Mouse (Mus musculus): ENCODE measurements around the gene Cbfa2t2. TPM values are rescaled to one million over a fixed set of nuclear protein-coding genes. Genes with fewer than 3 reads are reported as not detected.

Cbfa2t2 gene
- polyA plus RNA-seq, 1 experiment from 2014 or later: 8.4 TPM

DNA sequence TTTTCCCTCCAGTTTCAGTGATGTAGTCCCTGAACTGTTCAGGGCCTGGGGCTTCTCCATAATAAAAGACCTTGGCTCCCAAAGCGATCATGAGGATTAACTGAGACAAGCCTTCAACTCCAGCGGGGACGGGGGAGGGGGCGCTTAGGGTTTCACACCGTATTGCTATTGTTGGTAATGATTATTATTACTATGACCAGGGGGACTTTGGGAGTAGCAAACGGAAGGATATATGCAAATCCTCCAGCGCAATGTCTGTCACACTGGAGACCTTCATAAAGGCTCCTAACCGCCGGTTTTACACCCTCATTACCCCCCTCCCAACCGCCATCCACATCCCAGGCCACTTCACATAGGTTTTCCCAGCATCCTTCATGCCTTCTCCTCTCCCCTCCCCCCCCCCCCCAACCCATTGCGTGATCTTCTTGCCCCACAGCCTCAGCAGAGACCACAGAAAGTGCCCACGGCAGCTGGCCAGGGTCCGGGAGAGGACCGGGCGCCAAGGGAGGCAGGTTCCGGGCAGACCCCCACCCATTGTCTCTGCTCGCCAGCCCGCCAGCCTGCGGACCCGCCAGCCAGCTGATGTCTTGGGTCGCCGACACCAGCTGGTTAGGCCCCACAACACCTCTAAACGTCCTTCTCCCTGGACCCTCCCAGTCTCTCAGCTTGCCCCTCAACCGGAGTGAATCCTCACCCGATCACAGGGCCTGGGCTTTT, 9.9 kb upstream of the Cbfa2t2 start:
- 17% methylated on average over 25 of the region's 25 CpGs for WGBS (ENCODE audit: insufficient replicate concordance)
- peaks cover 2% of the 10 kb centered on the region for H3K4me1 ChIP-seq (replicated peaks)
- H3K36me3 ChIP-seq: no peaks in the 10 kb centered on the region
- ATAC-seq (ENCODE audit: low read depth) (no peak), DNase-seq (no peak)
- peak overlapping the region; percentile 30 for H3K4me3 ChIP-seq (replicated peaks)
- peak overlapping the region; percentile 53 for H3K4me2 ChIP-seq
- peaks cover 28% of the 10 kb centered on the region for H3K27me3 ChIP-seq
- no peak overlapping the region for H3K9ac ChIP-seq
- no peaks in the 10 kb centered on the region for H3K9me3 ChIP-seq (replicated peaks)
- no peak overlapping the region for H3K27ac ChIP-seq

DNA sequence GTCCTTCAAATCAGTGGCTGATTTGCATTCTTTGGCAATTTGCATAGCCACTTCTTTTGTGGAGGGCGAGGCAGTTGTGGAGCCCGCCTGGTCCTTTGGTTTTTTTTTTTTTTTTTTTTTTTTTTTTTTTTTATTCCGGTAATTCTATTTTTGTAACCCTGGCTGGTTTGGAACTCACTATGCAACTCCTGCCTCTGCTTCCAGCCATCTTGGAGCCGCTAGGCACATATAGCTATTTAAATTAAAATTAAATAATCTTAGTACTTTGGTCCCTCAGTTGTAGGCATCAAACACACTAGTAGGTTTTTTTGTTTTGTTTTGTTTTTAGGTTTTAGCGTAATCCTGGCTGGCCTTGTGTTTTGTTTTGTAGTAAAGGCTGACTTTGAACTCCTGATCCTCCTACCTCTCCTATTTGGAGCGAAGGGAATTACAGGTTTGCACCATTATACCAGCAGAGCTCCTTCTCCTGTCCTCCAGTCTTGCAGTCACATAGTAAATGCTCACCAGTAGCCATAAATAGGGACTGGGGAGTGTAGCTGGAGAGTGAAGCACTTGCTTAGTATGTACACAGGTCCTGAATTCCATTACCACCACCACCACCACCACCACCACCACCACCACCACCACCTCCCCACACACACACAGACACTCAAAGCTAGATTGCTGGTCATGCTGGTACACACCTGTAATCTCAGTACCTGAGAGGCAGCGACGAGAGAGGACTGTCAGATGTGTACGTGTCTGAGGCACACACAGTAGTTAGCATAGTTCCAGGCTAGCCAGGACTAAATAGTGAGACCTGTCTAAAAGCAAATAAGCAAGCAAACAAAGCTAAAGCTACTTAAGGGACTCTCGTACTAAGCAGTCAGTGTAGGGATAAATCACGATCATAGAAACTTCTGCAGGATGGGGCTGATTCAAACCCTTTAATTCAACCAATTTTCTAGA, 9.1 kb upstream of the Cbfa2t2 start:
- peak overlapping the region; percentile 30 for H3K4me3 ChIP-seq (replicated peaks)
- no peak overlapping the region for H3K27ac ChIP-seq
- no peaks in the 10 kb centered on the region for H3K36me3 ChIP-seq
- H3K4me1 ChIP-seq (replicated peaks): peaks cover 6% of the 10 kb centered on the region
- ATAC-seq (ENCODE audit: low read depth) (no peak), DNase-seq (no peak)
- peak overlapping the region; percentile 53 for H3K4me2 ChIP-seq
- 57% methylated on average over 11 of the region's 11 CpGs for WGBS (ENCODE audit: insufficient replicate concordance)
- no peak overlapping the region for H3K9ac ChIP-seq
- peaks cover 28% of the 10 kb centered on the region for H3K27me3 ChIP-seq
- H3K9me3 ChIP-seq (replicated peaks): no peaks in the 10 kb centered on the region

DNA sequence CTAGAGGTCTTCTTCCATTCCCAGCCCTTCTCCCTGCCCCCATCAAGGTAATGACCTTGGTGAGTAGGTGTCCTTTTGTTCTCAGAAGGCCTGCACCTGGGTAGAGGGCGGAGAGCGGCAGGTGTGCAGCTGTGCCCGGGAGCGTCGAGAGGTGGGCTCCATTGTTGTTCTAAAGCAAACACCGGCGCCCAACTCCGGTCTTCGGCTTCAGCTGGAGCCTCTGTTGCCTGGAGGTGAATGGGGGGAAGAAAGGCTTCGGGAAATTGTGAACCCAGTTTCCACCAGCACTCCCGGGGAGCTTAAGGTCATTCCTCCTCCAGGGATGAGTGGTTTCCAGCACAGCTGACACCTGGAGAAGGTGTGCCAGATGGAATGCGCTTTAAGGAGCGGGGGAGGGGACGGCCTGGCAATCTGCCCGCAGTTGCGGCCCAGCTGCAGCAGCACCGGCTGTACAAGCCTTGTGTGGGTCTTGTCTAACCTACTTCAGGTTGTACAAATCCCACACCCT, 8.4 kb upstream of the Cbfa2t2 start:
- Histone ChIP-seq H3K9me3 (replicated peaks) (no peaks in the 10 kb centered on the region), H3K27me3 (peaks cover 28% of the 10 kb centered on the region), H3K9ac (no peak overlapping the region), H3K4me1 (replicated peaks) (peaks cover 6% of the 10 kb centered on the region), H3K4me3 (replicated peaks) (no peak overlapping the region), H3K36me3 (no peaks in the 10 kb centered on the region), H3K27ac (no peak overlapping the region), H3K4me2 (peak overlapping the region; percentile 29)
- ATAC-seq (ENCODE audit: low read depth) (no peak), DNase-seq (no peak)
- 41% methylated on average over 17 of the region's 17 CpGs for WGBS (ENCODE audit: insufficient replicate concordance)

DNA sequence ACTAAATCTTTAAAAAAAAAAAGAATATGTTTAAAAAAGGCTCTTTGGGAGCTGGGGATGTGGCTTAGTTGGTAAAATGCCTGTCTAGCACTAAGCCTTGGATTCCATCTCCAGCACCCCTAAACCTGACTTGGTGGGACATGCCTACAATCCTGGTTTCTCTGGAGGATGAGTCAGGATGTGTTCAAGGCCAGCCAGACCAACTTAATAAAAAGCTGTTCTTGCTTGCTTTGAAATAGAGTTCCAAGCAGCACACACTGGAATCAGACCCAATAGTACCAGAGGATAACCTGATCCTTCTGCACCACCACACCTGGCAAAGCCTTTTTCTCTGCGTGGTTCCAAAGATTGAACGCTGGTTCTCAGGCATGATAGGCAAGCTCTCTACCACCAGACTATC, 5.7 kb upstream of the Cbfa2t2 start:
- Histone ChIP-seq H3K4me2 (no peak overlapping the region), H3K4me1 (replicated peaks) (peaks cover 15% of the 10 kb centered on the region), H3K36me3 (no peaks in the 10 kb centered on the region), H3K27ac (no peak overlapping the region), H3K27me3 (peaks cover 28% of the 10 kb centered on the region), H3K9ac (no peak overlapping the region), H3K9me3 (replicated peaks) (no peaks in the 10 kb centered on the region), H3K4me3 (replicated peaks) (no peak overlapping the region)
- 90% methylated on average over 2 of the region's 2 CpGs for WGBS (ENCODE audit: insufficient replicate concordance)
- no peak for ATAC-seq (ENCODE audit: low read depth)
- no peak for DNase-seq

DNA sequence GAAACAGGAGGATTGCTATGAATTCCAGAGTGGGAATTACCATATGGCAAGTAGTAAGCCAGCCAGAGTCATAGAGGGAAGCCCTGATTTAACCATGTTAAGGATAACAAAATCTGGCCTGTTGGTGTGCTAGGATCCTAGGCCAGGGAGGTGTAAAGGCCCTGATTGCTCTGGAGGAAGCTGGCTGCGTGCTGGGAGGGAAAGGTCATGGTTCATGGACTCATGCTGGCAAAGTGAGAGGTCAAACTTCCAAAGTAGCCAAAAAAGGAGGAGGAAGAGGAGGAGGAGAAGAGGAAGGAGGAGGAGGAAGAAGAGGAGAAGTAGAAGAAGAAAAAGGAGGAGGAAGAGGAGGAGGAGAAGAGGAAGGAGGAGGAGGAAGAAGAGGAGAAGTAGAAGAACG, 3.6 kb upstream of the Cbfa2t2 start:
- H3K4me3 ChIP-seq (replicated peaks): no peak overlapping the region
- no peak overlapping the region for H3K27ac ChIP-seq
- WGBS (ENCODE audit: insufficient replicate concordance): 41% methylated on average over 2 of the region's 2 CpGs
- no peaks in the 10 kb centered on the region for H3K36me3 ChIP-seq
- peaks cover 26% of the 10 kb centered on the region for H3K4me1 ChIP-seq (replicated peaks)
- peaks cover 10% of the 10 kb centered on the region for H3K27me3 ChIP-seq
- no peak overlapping the region for H3K4me2 ChIP-seq
- DNase-seq (no peak), ATAC-seq (ENCODE audit: low read depth) (no peak)
- no peak overlapping the region for H3K9ac ChIP-seq
- no peaks in the 10 kb centered on the region for H3K9me3 ChIP-seq (replicated peaks)

DNA sequence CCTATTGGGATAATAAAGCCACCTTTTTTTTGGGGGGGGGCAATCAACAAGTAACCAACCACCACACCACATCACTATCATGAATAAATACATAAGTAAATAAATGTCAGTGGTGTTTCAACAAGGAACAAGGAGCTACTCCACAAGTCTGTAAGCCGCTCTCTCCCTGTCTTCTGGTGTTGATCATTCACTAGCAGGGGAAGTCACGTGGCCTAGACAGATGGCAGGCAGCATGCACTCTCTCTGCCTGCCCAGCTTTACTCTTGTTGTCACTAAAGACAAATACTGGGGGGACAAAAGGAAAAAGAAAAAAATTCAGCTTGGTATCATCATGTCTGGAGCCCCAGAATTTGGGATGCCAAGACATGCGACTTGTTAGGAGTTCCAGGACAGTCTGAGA, 2.9 kb upstream of the Cbfa2t2 start:
- Histone ChIP-seq H3K9ac (no peak overlapping the region), H3K4me3 (replicated peaks) (no peak overlapping the region), H3K27ac (no peak overlapping the region), H3K27me3 (0 out of 2 replicates have a peak, but pooled peaks cover 3% of the 10 kb centered on the region), H3K4me1 (replicated peaks) (peaks cover 31% of the 10 kb centered on the region), H3K4me2 (no peak overlapping the region), H3K9me3 (replicated peaks) (no peaks in the 10 kb centered on the region), H3K36me3 (no peaks in the 10 kb centered on the region)
- ATAC-seq (ENCODE audit: low read depth) (no peak), DNase-seq (no peak)
- WGBS (ENCODE audit: insufficient replicate concordance): 72% methylated on average over 3 of the region's 3 CpGs

DNA sequence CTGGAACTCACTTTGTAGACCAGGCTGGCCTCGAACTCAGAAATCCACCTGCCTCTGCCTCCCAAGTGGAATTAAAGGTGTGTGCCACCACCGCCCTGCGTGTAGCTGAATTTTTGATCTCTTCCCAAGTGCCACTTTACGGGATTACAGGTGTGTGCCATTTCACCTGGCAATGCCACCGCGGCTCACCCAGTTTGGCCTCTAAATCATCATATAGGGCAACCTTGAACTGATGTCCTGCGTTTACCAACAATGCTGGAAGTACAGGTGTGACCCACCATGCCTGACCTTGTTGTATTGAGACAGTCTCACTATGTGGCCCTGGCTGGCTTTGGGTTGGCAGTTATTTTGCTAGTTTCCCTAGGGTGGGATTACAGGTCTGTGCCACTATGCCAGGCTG, 1.6 kb upstream of the Cbfa2t2 start:
- Histone ChIP-seq H3K27ac (no peak overlapping the region; the same call in 1 of the 2 replicates), H3K4me1 (replicated peaks) (peaks cover 41% of the 10 kb centered on the region), H3K9ac (no peak overlapping the region; the same call in 1 of the 2 replicates), H3K27me3 (no peaks in the 10 kb centered on the region), H3K36me3 (no peaks in the 10 kb centered on the region), H3K4me2 (no peak overlapping the region), H3K9me3 (replicated peaks) (no peaks in the 10 kb centered on the region), H3K4me3 (replicated peaks) (no peak overlapping the region)
- 78% methylated on average over 7 of the region's 7 CpGs for WGBS (ENCODE audit: insufficient replicate concordance)
- DNase-seq (no peak), ATAC-seq (ENCODE audit: low read depth) (no peak)

DNA sequence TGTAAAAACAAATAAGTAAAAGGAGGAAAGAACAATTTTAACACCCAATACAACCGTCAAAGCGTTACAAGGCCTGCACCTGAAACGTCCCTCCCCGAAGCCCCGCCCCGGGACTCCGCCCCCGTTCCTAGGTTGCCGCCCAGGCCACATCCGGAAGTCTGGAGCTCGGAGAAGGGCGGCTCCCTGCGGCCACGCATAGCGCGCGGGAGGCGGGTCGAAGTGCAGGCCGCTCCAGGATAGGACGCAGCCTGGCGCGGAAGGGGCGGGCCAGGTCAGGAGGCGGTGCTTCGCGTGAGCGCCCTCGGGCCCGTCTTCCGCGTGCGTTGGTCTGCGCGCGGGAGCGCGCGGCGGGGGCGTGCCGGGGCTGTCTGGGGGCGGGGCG, 214 bp upstream of the Cbfa2t2 start:
- Histone ChIP-seq H3K27me3 (no peaks in the 10 kb centered on the region), H3K4me1 (replicated peaks) (peaks cover 44% of the 10 kb centered on the region), H3K4me3 (replicated peaks) (peak overlapping the region; percentile 93), H3K9me3 (replicated peaks) (no peaks in the 10 kb centered on the region), H3K9ac (peak overlapping the region; percentile 42; the same call in 1 of the 2 replicates), H3K27ac (peak overlapping the region; percentile 88), H3K4me2 (peak overlapping the region; percentile 90), H3K36me3 (no peaks in the 10 kb centered on the region)
- whole genome bisulfite sequencing (ENCODE audit: insufficient replicate concordance): under 1% methylated on average over 36 of the region's 44 CpGs
- ATAC-seq (ENCODE audit: low read depth) (peak; percentile 99), DNase-seq (peak; percentile 98)

DNA sequence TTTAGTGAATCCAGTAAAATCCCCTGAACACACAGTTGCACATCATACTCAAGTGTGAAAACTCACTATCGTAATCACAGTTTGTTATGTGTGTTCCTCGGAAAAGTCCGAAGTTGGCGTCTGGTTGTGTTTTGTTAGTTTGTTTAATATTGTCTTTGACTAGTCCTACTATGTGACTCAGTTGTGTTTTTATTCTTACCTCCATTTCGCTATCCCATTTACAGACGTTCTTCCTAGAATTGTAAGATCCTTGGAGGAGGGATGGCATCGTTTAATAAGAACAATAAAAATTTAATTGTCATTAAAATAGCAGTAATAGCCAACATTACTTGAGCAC, 878 bp downstream of the Cbfa2t2 start:
- WGBS (ENCODE audit: insufficient replicate concordance): 14% methylated on average over 7 of the region's 7 CpGs
- no peaks in the 10 kb centered on the region for H3K27me3 ChIP-seq
- ATAC-seq (ENCODE audit: low read depth): no peak
- peaks cover 41% of the 10 kb centered on the region for H3K4me1 ChIP-seq (replicated peaks)
- H3K9me3 ChIP-seq (replicated peaks): no peaks in the 10 kb centered on the region
- peak overlapping the region; percentile 88 for H3K27ac ChIP-seq
- H3K9ac ChIP-seq: peak overlapping the region; percentile 98
- no peak for DNase-seq
- H3K4me2 ChIP-seq: peak overlapping the region; percentile 90
- H3K4me3 ChIP-seq (replicated peaks): peak overlapping the region; percentile 93
- H3K36me3 ChIP-seq: no peaks in the 10 kb centered on the region

DNA sequence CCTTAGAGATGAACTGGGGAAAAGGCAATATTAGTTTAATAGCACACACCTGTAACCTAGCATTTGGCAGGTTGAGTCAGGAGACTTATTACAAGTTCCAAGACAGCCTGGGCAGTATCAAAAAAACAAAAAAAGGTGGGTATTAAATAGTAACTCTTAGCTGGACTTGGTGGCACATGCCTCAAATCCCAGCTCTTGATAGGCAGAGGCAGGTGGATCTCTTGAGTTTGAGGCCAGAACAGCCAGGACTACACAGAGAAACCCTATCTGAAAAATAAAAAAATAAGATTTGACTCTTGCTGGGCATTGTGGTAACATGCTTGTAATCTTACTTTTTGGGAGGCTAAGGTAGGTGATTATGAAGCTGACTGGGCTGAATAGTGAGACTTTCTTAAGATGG, 4.2 kb downstream of the Cbfa2t2 start:
- no peak overlapping the region for H3K4me2 ChIP-seq
- no peaks in the 10 kb centered on the region for H3K9me3 ChIP-seq (replicated peaks)
- ATAC-seq (ENCODE audit: low read depth) (no peak), DNase-seq (no peak)
- peaks cover 33% of the 10 kb centered on the region for H3K4me1 ChIP-seq (replicated peaks)
- no peaks in the 10 kb centered on the region for H3K27me3 ChIP-seq
- no peak overlapping the region for H3K4me3 ChIP-seq (replicated peaks)
- no peak overlapping the region for H3K9ac ChIP-seq
- peaks cover 9% of the 10 kb centered on the region for H3K36me3 ChIP-seq
- no peak overlapping the region for H3K27ac ChIP-seq

DNA sequence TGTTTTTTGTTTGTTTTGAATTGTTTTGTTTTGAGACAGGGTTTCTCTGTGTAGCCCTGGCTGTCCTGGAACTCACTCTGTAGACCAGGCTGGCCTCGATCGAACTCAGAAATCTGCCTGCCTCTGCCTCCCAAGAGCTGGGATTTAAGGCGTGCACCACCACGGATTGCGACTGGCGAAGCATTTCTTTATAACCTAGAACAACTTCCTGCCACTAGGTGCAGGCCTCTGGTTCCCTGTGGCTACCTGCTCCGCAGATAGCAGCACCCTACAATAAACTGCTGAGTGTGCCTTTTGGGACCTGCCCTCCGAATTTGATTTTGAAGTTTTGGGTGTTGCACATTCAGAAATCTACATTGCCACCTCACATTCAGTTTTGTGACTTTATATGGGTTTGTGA, 11.5 kb downstream of the Cbfa2t2 start:
- Histone ChIP-seq H3K36me3 (peaks cover 15% of the 10 kb centered on the region), H3K27me3 (no peaks in the 10 kb centered on the region), H3K4me3 (replicated peaks) (no peak overlapping the region), H3K4me2 (no peak overlapping the region), H3K27ac (no peak overlapping the region), H3K9ac (no peak overlapping the region), H3K4me1 (replicated peaks) (peaks cover 4% of the 10 kb centered on the region), H3K9me3 (replicated peaks) (no peaks in the 10 kb centered on the region)
- ATAC-seq (ENCODE audit: low read depth) (no peak), DNase-seq (no peak)
- WGBS (ENCODE audit: insufficient replicate concordance): 79% methylated on average over 8 of the region's 8 CpGs
